Mouse (Mus musculus) hindbrain, embryonic 15.5 days (tissue): ENCODE measurements around the gene Aldoc. TPM values are rescaled to one million over a fixed set of nuclear protein-coding genes. Genes with fewer than 3 reads are reported as not detected.
"Not testable (repeated sequence)": the region's sequence is repeated elsewhere in the genome, so short reads cannot be mapped to it uniquely, and the experiment has no call there.

Experiments used
- ATAC-seq: fragments of 200-750 bp; cut with Nextera tagmentation; 2 replicates; pipeline ENCODE4 v1.8.0; 2017; ENCODE audit warnings: low read depth, moderate number of reproducible peaks, moderate TSS enrichment; ENCODE audit not compliant: low FRiP score
- H3K27ac ChIP-seq: fragments of 300-500 bp; sonication (generic); replicated peaks from 2 replicates; pipeline ENCODE4 v1.5.1; 2015; ENCODE audit warnings: mild to moderate bottlenecking, inconsistent platforms
- H3K27me3 ChIP-seq: fragments of 300-500 bp; sonication (generic); 2 replicates; pipeline ENCODE4 v1.6.1; 2015; ENCODE audit warnings: control low read depth, inconsistent platforms
- H3K36me3 ChIP-seq: fragments of 300-500 bp; sonication (generic); 2 replicates; pipeline ENCODE4 v1.6.1; 2015; ENCODE audit warnings: control low read depth, inconsistent platforms
- H3K4me1 ChIP-seq: fragments of 300-500 bp; sonication (generic); replicated peaks from 2 replicates; pipeline ENCODE4 v1.6.1; 2015; ENCODE audit warnings: control low read depth, inconsistent platforms
- H3K4me2 ChIP-seq: fragments of 300-500 bp; sonication (generic); 2 replicates; pipeline ENCODE4 v1.6.1; 2015; ENCODE audit warnings: moderate library complexity, mild to moderate bottlenecking, inconsistent platforms
- H3K4me3 ChIP-seq: fragments of 300-500 bp; sonication (generic); 2 replicates; pipeline ENCODE4 v1.5.1; 2015; ENCODE audit warnings: mild to moderate bottlenecking, inconsistent platforms
- H3K9ac ChIP-seq: fragments of 300-500 bp; sonication (generic); 2 replicates; pipeline ENCODE4 v1.6.1; 2015; ENCODE audit warnings: inconsistent platforms
- H3K9me3 ChIP-seq: fragments of 300-500 bp; sonication (generic); 2 replicates; pipeline ENCODE4 v1.6.1; 2016; ENCODE audit warnings: control low read depth, inconsistent platforms
- WGBS: fragments of 180-500 bp; shearing (Covaris S2); methylation state at CpG from one replicate; pipeline ENCODE4 v1.1.7; 2015; 5-methylcytosine and 5-hydroxymethylcytosine counted together
- polyA plus RNA-seq: library from polyadenylated mRNA; unstranded; fragments of >200 nt; fragmentation: Nextera tagmentation; extraction: Ambion mirVana; gene quantifications from 2 replicates; pipeline ENCODE4 v1.2.1, GENCODE M21; 2015

Gene Aldoc
- polyA plus RNA-seq = 318 and 319 TPM in 2 replicates

- Histone ChIP-seq H3K36me3 (no peaks in the 10 kb centered on the region), H3K27me3 (no peaks in the 10 kb centered on the region), H3K4me1 (peaks cover 28% of the 10 kb centered on the region), H3K4me3 (peak within 1 kb of the TSS; percentile 35), H3K9ac (peak within 1 kb of the TSS; percentile 6), H3K9me3 (no peaks in the 10 kb centered on the region), H3K4me2 (peak within 1 kb of the TSS; percentile 50), H3K27ac (peak within 1 kb of the TSS; percentile 80)
- peak; percentile 85 for ATAC-seq
- WGBS = 8% methylated on average over 15 of the region's 15 CpGs
Observed at GRCm38 (mm10) chr11:78322860-78323259, at the start of gene Aldoc. TSS of gene Aldoc (plus strand) at chr11:78322968.

- 0 out of 2 replicates have a peak, but pooled peaks cover 6% of the 10 kb centered on the region for H3K4me1 ChIP-seq
- WGBS = 97% methylated on average over 1 of the region's 1 CpGs
- no peak overlapping the region for H3K27ac ChIP-seq
- no peak for ATAC-seq
- H3K36me3 ChIP-seq = peaks cover 97% of the 10 kb centered on the region
- H3K9me3 ChIP-seq = no peaks in the 10 kb centered on the region
- no peak overlapping the region for H3K4me2 ChIP-seq
- H3K9ac ChIP-seq = no peak overlapping the region
- no peaks in the 10 kb centered on the region for H3K27me3 ChIP-seq
- no peak overlapping the region for H3K4me3 ChIP-seq
Observed at GRCm38 (mm10) chr11:78275596-78275995, 47.2 kb upstream of the Aldoc start.

DNA sequence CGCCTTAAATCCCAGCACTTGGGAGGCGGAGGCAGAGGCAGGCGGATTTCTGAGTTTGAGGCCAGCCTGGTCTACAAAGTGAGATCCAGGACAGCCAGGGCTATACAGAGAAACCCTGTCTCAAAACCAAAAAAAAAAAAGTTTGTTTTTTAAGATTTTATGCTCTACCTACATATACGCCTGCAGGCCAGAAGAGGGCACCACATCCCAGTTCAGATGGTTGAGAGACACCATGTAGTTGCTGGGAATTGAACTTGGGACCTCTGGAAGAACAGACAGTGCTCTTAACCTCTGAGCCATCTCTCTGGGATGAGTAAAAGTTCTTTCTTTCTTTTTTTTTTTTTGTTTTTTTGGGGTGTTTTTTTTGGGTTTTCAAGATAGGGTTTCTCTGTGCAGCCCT, 46.6 kb upstream of the Aldoc start:
- H3K4me3 ChIP-seq, H3K4me1 ChIP-seq, H3K4me2 ChIP-seq, H3K9me3 ChIP-seq, H3K27me3 ChIP-seq, H3K9ac ChIP-seq, H3K27ac ChIP-seq, ATAC-seq: not testable (repeated sequence)
- 96% methylated on average over 4 of the region's 4 CpGs for WGBS
- peaks cover 100% of the 10 kb centered on the region for H3K36me3 ChIP-seq

- Histone ChIP-seq H3K36me3 (peaks cover 100% of the 10 kb centered on the region), H3K9me3 (no peaks in the 10 kb centered on the region), H3K27ac (no peak overlapping the region), H3K4me3 (no peak overlapping the region), H3K4me2 (no peak overlapping the region), H3K9ac (no peak overlapping the region), H3K27me3 (no peaks in the 10 kb centered on the region), H3K4me1 (no peaks in the 10 kb centered on the region)
- WGBS = 91% methylated on average over 7 of the region's 7 CpGs
- no peak for ATAC-seq
Observed at GRCm38 (mm10) chr11:78278853-78279252, 43.9 kb upstream of the Aldoc start.

GRCm38 (mm10) chr11:78279586-78279985, 43.2 kb upstream of the Aldoc start:
- Histone ChIP-seq H3K27ac (0 out of 2 replicates have a peak overlapping the region, but pooled peaks have one; percentile 20), H3K4me2 (no peak overlapping the region), H3K36me3 (peaks cover 100% of the 10 kb centered on the region), H3K9me3 (no peaks in the 10 kb centered on the region), H3K4me1 (no peaks in the 10 kb centered on the region), H3K27me3 (no peaks in the 10 kb centered on the region), H3K4me3 (no peak overlapping the region), H3K9ac (no peak overlapping the region)
- 79% methylated on average over 4 of the region's 4 CpGs for WGBS
- no peak for ATAC-seq

- Histone ChIP-seq H3K4me3 (no peak overlapping the region), H3K9ac (no peak overlapping the region), H3K4me2 (no peak overlapping the region), H3K36me3 (peaks cover 76% of the 10 kb centered on the region), H3K9me3 (no peaks in the 10 kb centered on the region), H3K27ac (no peak overlapping the region), H3K27me3 (no peaks in the 10 kb centered on the region), H3K4me1 (no peaks in the 10 kb centered on the region)
- 96% methylated on average over 7 of the region's 7 CpGs for WGBS
- no peak for ATAC-seq
Observed at GRCm38 (mm10) chr11:78289146-78289763, 33.5 kb upstream of the Aldoc start.

DNA sequence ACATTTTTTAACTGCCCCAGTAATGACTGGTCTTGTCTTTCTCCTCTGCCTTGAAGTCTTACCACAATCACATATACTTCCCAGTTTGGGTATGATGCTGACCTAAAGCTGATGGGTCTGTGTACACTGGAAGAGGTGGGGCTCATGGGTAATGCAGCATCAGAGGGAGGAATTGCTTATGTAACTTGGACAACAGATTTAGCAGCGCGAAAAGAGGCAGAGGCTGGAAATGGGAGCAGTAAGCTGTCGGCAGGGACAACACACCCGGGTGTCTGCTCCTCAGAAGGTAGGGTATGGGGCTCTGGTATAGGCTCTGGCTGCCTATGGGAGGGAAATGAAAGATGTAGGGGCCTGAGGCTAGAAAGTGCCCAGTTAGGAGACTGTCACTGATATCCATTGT, 32.1 kb upstream of the Aldoc start, which contains the start of gene BC030499:
TSS of gene BC030499 (plus strand) at position 188 of the 400 bp plus-strand sequence.
- WGBS = 94% methylated on average over 4 of the region's 4 CpGs
- H3K9ac ChIP-seq = no peak within 1 kb of the TSS

DNA sequence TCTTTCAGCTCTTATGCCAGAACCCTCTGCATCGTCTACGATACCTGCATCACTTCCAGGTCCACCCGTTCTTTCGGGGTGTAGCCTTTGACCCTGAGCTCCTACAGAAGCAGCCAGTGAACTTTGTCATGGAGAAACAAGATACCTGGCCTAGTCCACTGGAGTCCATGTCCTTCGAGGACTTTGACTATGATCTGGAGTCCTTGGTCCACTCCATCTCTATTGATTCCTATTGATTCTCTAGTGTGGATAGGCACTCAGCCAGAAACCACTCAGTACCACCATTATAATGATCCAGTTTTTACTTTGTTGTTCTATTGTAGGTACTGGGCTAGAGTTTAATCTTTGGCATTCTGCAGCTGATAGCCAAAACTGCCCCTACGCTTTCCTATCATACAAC, 28.2 kb upstream of the Aldoc start:
- Histone ChIP-seq H3K36me3 (peaks cover 28% of the 10 kb centered on the region), H3K27ac (no peak overlapping the region), H3K27me3 (no peaks in the 10 kb centered on the region), H3K4me2 (no peak overlapping the region), H3K4me1 (no peaks in the 10 kb centered on the region), H3K4me3 (no peak overlapping the region), H3K9me3 (no peaks in the 10 kb centered on the region), H3K9ac (no peak overlapping the region)
- 95% methylated on average over 6 of the region's 6 CpGs for WGBS
- no peak for ATAC-seq

More for the DNA sequence above, 32.1 kb upstream of the Aldoc start, which contains the start of gene BC030499:
- Histone ChIP-seq H3K27me3 (no peaks in the 10 kb centered on the region), H3K4me1 (no peaks in the 10 kb centered on the region), H3K4me2 (no peak within 1 kb of the TSS), H3K27ac (no peak within 1 kb of the TSS), H3K9me3 (no peaks in the 10 kb centered on the region), H3K4me3 (no peak within 1 kb of the TSS), H3K36me3 (peaks cover 62% of the 10 kb centered on the region)
- no peak for ATAC-seq

GRCm38 (mm10) chr11:78300917-78301316, 21.9 kb upstream of the Aldoc start:
- H3K4me2 ChIP-seq = peak overlapping the region; percentile 100
- H3K27ac ChIP-seq = peak overlapping the region; percentile 68
- 74% methylated on average over 7 of the region's 7 CpGs for WGBS
- no peaks in the 10 kb centered on the region for H3K27me3 ChIP-seq
- H3K4me3 ChIP-seq = peak overlapping the region; percentile 64
- H3K4me1 ChIP-seq = peaks cover 12% of the 10 kb centered on the region
- no peaks in the 10 kb centered on the region for H3K36me3 ChIP-seq
- H3K9me3 ChIP-seq = no peaks in the 10 kb centered on the region
- no peak for ATAC-seq
- peak overlapping the region; percentile 56 for H3K9ac ChIP-seq

DNA sequence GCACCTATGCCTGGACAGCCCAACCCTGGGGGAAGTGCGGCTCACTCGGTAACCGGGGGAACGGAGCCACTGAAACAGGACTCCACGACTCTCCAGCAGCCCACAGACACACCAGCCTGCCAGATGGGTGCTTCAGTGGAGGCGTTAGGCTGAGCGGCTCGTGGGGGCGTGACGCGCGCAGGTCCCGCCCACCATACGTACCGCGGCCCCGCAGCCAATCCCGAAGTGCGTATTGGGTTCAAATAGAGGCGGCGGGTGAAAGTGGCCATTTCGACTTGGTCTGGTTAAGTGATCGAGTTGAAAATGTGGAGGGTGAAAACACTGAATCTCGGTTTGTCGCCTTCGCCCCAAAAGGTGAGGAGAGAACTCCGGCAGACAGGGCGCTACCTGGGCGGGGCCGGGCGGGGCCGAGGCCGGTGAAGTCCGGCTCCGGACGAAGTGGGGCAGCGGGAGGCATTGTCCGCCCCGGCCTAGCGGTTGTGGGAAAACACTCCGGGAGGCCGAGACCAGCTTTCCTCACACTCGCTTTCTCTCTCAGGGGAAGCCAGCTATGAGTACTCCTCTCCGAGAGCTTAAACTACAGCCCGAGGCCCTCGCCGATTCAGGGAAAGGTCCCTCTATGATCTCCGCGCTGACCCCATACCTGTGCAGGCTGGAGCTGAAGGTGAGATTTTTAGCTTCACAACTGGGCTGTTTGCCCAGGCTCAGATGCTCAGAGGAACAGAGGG, 21.2 kb upstream of the Aldoc start, which contains the start of gene Spag5:
TSS of gene Spag5 (plus strand) at position 173 of the 728 bp plus-strand sequence.
- Histone ChIP-seq H3K27ac (peak within 1 kb of the TSS; percentile 68), H3K9ac (peak within 1 kb of the TSS; percentile 56), H3K9me3 (no peaks in the 10 kb centered on the region), H3K4me3 (peak within 1 kb of the TSS; percentile 64), H3K4me1 (peaks cover 12% of the 10 kb centered on the region), H3K36me3 (no peaks in the 10 kb centered on the region), H3K27me3 (no peaks in the 10 kb centered on the region), H3K4me2 (peak within 1 kb of the TSS; percentile 100)
- ATAC-seq = peak; percentile 99
- under 1% methylated on average over 49 of the region's 49 CpGs for WGBS

DNA sequence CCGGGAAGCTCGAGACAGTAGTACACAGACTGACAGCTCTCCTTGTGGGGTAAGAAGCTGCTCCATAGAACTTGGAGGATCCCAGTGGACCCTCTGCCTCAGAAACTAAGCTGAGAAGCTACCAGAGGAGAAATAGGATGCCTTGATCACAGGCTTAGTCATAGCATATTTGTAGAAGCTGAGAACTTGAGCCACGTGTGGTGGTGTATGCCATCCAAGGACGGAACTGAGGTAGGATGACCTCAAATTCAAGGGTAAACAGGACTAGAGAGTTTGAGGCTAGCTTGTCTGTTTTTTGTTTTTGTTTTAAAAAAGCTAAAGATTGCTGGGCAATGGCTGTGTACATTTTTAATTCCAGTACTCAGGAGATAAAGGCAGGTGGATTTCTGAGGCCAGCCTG, 17.5 kb upstream of the Aldoc start:
- H3K27ac ChIP-seq = no peak overlapping the region
- no peaks in the 10 kb centered on the region for H3K9me3 ChIP-seq
- H3K4me2 ChIP-seq = no peak overlapping the region
- H3K4me3 ChIP-seq = no peak overlapping the region
- 94% methylated on average over 4 of the region's 4 CpGs for WGBS
- no peaks in the 10 kb centered on the region for H3K36me3 ChIP-seq
- peaks cover 12% of the 10 kb centered on the region for H3K4me1 ChIP-seq
- H3K27me3 ChIP-seq = no peaks in the 10 kb centered on the region
- no peak for ATAC-seq
- no peak overlapping the region for H3K9ac ChIP-seq

- H3K27ac ChIP-seq = no peak overlapping the region
- no peak overlapping the region for H3K4me2 ChIP-seq
- no peaks in the 10 kb centered on the region for H3K9me3 ChIP-seq
- H3K9ac ChIP-seq = no peak overlapping the region
- peaks cover 2% of the 10 kb centered on the region; the same call in 1 of the 2 replicates for H3K36me3 ChIP-seq
- no peaks in the 10 kb centered on the region for H3K27me3 ChIP-seq
- H3K4me3 ChIP-seq = no peak overlapping the region
- no peaks in the 10 kb centered on the region for H3K4me1 ChIP-seq
- ATAC-seq = 0 out of 2 replicates have a peak, but pooled peaks have one; percentile 27
- WGBS = 75% methylated on average over 8 of the region's 8 CpGs
Observed at GRCm38 (mm10) chr11:78310861-78311511, 11.8 kb upstream of the Aldoc start.
